Mouse (Mus musculus) CH12.LX (cell line): ENCODE data around the gene Eya4. TPM values are rescaled to one million over a fixed set of nuclear protein-coding genes. Genes with fewer than 3 reads are reported as not detected.

Source experiments
- DNase-seq: peaks from one replicate; pipeline ENCODE4 v3.0.0-alpha.2; 2013; ENCODE audit errors: extremely low read depth
- H3K27ac ChIP-seq: 2 replicates; pipeline ENCODE4 v1.5.1; 2012; ENCODE audit warnings: low read depth, mild to moderate bottlenecking, control low read depth, moderate library complexity; ENCODE audit not compliant: insufficient read depth
- H3K27me3 ChIP-seq: replicated peaks from 2 replicates; pipeline ENCODE3; 2012; ENCODE audit warnings: inconsistent platforms
- H3K36me3 ChIP-seq, 2 experiments: replicated peaks in 1 of 2; 2 replicates each; pipeline versions ENCODE3 to v1.6.1; 2012; ENCODE audit warnings: inconsistent platforms in 1 of 2, low read length in 1 of 2, mild to moderate bottlenecking in 1 of 2, mixed read lengths in 1 of 2, moderate library complexity in 1 of 2; ENCODE audit not compliant: control insufficient read depth in 1 of 2, insufficient read depth in 1 of 2
- H3K4me1 ChIP-seq, 2 experiments: 2 replicates each; pipeline ENCODE4 v1.6.1; 2012; ENCODE audit warnings: inconsistent platforms in 1 of 2, moderate library complexity in 1 of 2; ENCODE audit not compliant: insufficient read depth in 2 of 2, control insufficient read depth in 1 of 2
- H3K4me2 ChIP-seq: 2 replicates; pipeline ENCODE4 v1.6.1; 2012; ENCODE audit warnings: low read depth, mild to moderate bottlenecking, control low read depth; ENCODE audit not compliant: poor library complexity, insufficient read depth, severe bottlenecking
- H3K4me3 ChIP-seq, 3 experiments: fragments of 150-350 bp in 1 of 3; sonication (generic) in 1 of 3; replicated peaks in 1 of 3; 2 replicates each; pipeline versions ENCODE3 to v1.5.1; 2011 to 2012; ENCODE audit warnings: low read depth in 2 of 3, low read length in 2 of 3, mild to moderate bottlenecking in 2 of 3, moderate library complexity in 2 of 3, control low read depth in 1 of 3, improper control_type of control experiment in 1 of 3, inconsistent platforms in 1 of 3, mixed read lengths in 1 of 3; ENCODE audit not compliant: poor library complexity in 1 of 3
- H3K79me2 ChIP-seq: replicated peaks from 2 replicates; pipeline ENCODE4 v1.6.1; 2012; ENCODE audit warnings: mild to moderate bottlenecking, moderate library complexity; ENCODE audit not compliant: control insufficient read depth, poor library complexity, insufficient read depth, severe bottlenecking; ENCODE audit errors: extremely low read depth
- H3K9ac ChIP-seq: 2 replicates; pipeline ENCODE4 v1.6.1; 2012; ENCODE audit warnings: low read depth, mild to moderate bottlenecking, control low read depth, moderate library complexity; ENCODE audit not compliant: insufficient read depth
- H3K9me3 ChIP-seq: replicated peaks from 2 replicates; pipeline ENCODE3; 2012; ENCODE audit warnings: low read length, inconsistent platforms, mixed read lengths
- BHLHE40 ChIP-seq: IDR thresholded peaks from 2 replicates; pipeline ENCODE4 v1.6.1; 2011; ENCODE audit warnings: mild to moderate bottlenecking, low read depth, low read length, improper control_type of control experiment
- CTCF ChIP-seq, 2 experiments: IDR thresholded peaks in 1 of 2; conservative IDR thresholded peaks in 1 of 2; 2 replicates each; pipeline ENCODE4 v1.5.1; 2011 to 2012; ENCODE audit warnings: low read depth in 2 of 2, low read length in 2 of 2, improper control_type of control experiment in 1 of 2, inconsistent platforms in 1 of 2, mild to moderate bottlenecking in 1 of 2, moderate library complexity in 1 of 2
- ELF1 ChIP-seq: IDR thresholded peaks from 2 replicates; pipeline ENCODE4 v1.6.1; 2014; ENCODE audit warnings: low read depth, mild to moderate bottlenecking, inconsistent platforms, low read length, improper control_type of control experiment
- EP300 ChIP-seq: IDR thresholded peaks from 2 replicates; pipeline ENCODE4 v1.6.1; 2011; ENCODE audit warnings: low read length, improper control_type of control experiment
- GABPA ChIP-seq: IDR thresholded peaks from 2 replicates; pipeline ENCODE4 v1.6.1; 2012; ENCODE audit warnings: low read depth, low read length, improper control_type of control experiment, inconsistent platforms; ENCODE audit not compliant: insufficient replicate concordance
- HCFC1 ChIP-seq: IDR thresholded peaks from 2 replicates; pipeline ENCODE4 v1.6.1; 2012; ENCODE audit warnings: low read depth, mild to moderate bottlenecking, inconsistent platforms, low read length, improper control_type of control experiment
- JUN ChIP-seq: IDR thresholded peaks from 2 replicates; pipeline ENCODE4 v1.6.1; 2011; ENCODE audit warnings: low read depth, mild to moderate bottlenecking, low read length, improper control_type of control experiment, moderate library complexity; ENCODE audit not compliant: insufficient read depth
- JUND ChIP-seq: conservative IDR thresholded peaks from 2 replicates; pipeline ENCODE4 v1.6.1; 2011; ENCODE audit warnings: low read depth, low read length, improper control_type of control experiment
- KAT2A ChIP-seq: IDR thresholded peaks from 2 replicates; pipeline ENCODE4 v1.6.1; 2012; ENCODE audit warnings: low read length, improper control_type of control experiment, inconsistent platforms; ENCODE audit not compliant: insufficient replicate concordance
- MAFK ChIP-seq: IDR thresholded peaks from 2 replicates; pipeline ENCODE4 v1.6.1; 2011; ENCODE audit warnings: low read length, improper control_type of control experiment; ENCODE audit not compliant: insufficient replicate concordance
- MAX ChIP-seq: IDR thresholded peaks from 2 replicates; pipeline ENCODE4 v1.6.1; 2011; ENCODE audit warnings: low read length, improper control_type of control experiment
- MAZ ChIP-seq: IDR thresholded peaks from 2 replicates; pipeline ENCODE4 v1.6.1; 2012; ENCODE audit warnings: low read depth, mild to moderate bottlenecking, inconsistent platforms, low read length, improper control_type of control experiment, moderate library complexity
- MXI1 ChIP-seq: IDR thresholded peaks from 2 replicates; pipeline ENCODE4 v1.6.1; 2011; ENCODE audit warnings: mild to moderate bottlenecking, low read depth, low read length, improper control_type of control experiment
- NELFE ChIP-seq: IDR thresholded peaks from 2 replicates; pipeline ENCODE4 v1.6.1; 2011; ENCODE audit warnings: low read depth, low read length, improper control_type of control experiment
- NRF1 ChIP-seq: IDR thresholded peaks from 2 replicates; pipeline ENCODE4 v1.6.1; 2014; ENCODE audit warnings: low read depth, mild to moderate bottlenecking, inconsistent platforms, low read length, improper control_type of control experiment, moderate library complexity
- POLR2A ChIP-seq: IDR thresholded peaks from 2 replicates; pipeline ENCODE4 v1.6.1; 2011; ENCODE audit warnings: low read depth, mild to moderate bottlenecking, improper control_type of control experiment, low read length
- RAD21 ChIP-seq: IDR thresholded peaks from 2 replicates; pipeline ENCODE4 v1.6.1; 2011; ENCODE audit warnings: low read depth, mild to moderate bottlenecking, low read length, improper control_type of control experiment, moderate library complexity
- SMC3 ChIP-seq: IDR thresholded peaks from 2 replicates; pipeline ENCODE4 v1.6.1; 2011; ENCODE audit warnings: low read depth, low read length, improper control_type of control experiment
- TBP ChIP-seq: conservative IDR thresholded peaks from 2 replicates; pipeline ENCODE4 v1.6.1; 2011; ENCODE audit warnings: low read depth, low read length, improper control_type of control experiment
- TCF12 ChIP-seq: IDR thresholded peaks from 2 replicates; pipeline ENCODE4 v1.6.1; 2014; ENCODE audit warnings: low read depth, mild to moderate bottlenecking, inconsistent platforms, low read length, improper control_type of control experiment
- UBTF ChIP-seq: IDR thresholded peaks from 2 replicates; pipeline ENCODE4 v1.6.1; 2012; ENCODE audit warnings: low read depth, mild to moderate bottlenecking, inconsistent platforms, low read length, improper control_type of control experiment, moderate library complexity
- USF2 ChIP-seq: conservative IDR thresholded peaks from 2 replicates; pipeline ENCODE4 v1.6.1; 2011; ENCODE audit warnings: low read depth, low read length, improper control_type of control experiment
- ZC3H11A ChIP-seq: IDR thresholded peaks from 2 replicates; pipeline ENCODE4 v1.6.1; 2012; ENCODE audit warnings: low read depth, mild to moderate bottlenecking, inconsistent platforms, low read length, improper control_type of control experiment
- ZKSCAN1 ChIP-seq: IDR thresholded peaks from 2 replicates; pipeline ENCODE4 v1.6.1; 2012; ENCODE audit warnings: low read depth, inconsistent platforms, low read length, improper control_type of control experiment, borderline replicate concordance
- ZMIZ1 ChIP-seq: IDR thresholded peaks from 2 replicates; pipeline ENCODE4 v1.6.1; 2012; ENCODE audit warnings: low read depth, mild to moderate bottlenecking, inconsistent platforms, low read length, improper control_type of control experiment
- dilution Hi-C: fragments of 300-500 bp; cut with MboI; formaldehyde crosslinking; loops from 2 replicates; pipeline ENCODE4 v1.14.3; 2020; ENCODE audit warnings: low sequenced_read_pairs; ENCODE audit not compliant: extremely low pct_unique_long_range_greater_than_20kb, extremely low pct_ligation_motif_present
- in situ Hi-C: fragments of 300-500 bp; cut with MboI; formaldehyde crosslinking; loops from 3 replicates; pipeline ENCODE4 v1.14.3; 2019; ENCODE audit warnings: low sequenced_read_pairs, low pct_ligation_motif_present, low pct_unique_long_range_greater_than_20kb, mixed read lengths
- polyA plus RNA-seq: library from polyadenylated mRNA; unstranded; fragments of >175 nt; gene quantifications from 2 replicates; pipeline ENCODE4 v1.2.1, GENCODE M21; 2012; ENCODE audit warnings: low read depth; ENCODE audit not compliant: insufficient read length
- total RNA-seq, 2 experiments: library from RNA; depleted of rRNA; stranded (reverse); fragments of 300-350 nt in 1 of 2; fragments of >200 nt in 1 of 2; gene quantifications; 2 replicates each; pipeline ENCODE4 v1.2.3; 2012 to 2014

Gene Eya4
- total and polyA plus RNA-seq, 3 experiments, result 0.05 to 0.10 TPM; not detected in 1

GRCm38 (mm10) chr10:23363866-23364265 is 13.3 kb upstream of the Eya4 start:
- in situ Hi-C loops, result no loop called here
- no peak overlapping the region for H3K27ac ChIP-seq

GRCm38 (mm10) chr10:23349392-23350010 is 1.1 kb downstream of the Eya4 start:
- dilution Hi-C loops, result no loop called here
- no peaks in the 10 kb centered on the region for H3K27me3 ChIP-seq

More at GRCm38 (mm10) chr10:23363866-23364265, 13.3 kb upstream of the Eya4 start:
- H3K27me3 ChIP-seq, result no peaks in the 10 kb centered on the region
- no peak for DNase-seq
- dilution Hi-C loops, result no loop called here
- H3K4me3 ChIP-seq, result no peak overlapping the region
- no peaks in the 10 kb centered on the region for H3K9me3 ChIP-seq
- no peaks in the 10 kb centered on the region for H3K36me3 ChIP-seq
- TF ChIP-seq ZC3H11A, result no peak
- TF ChIP-seq SMC3, result no peak
- no peak for TF ChIP-seq BHLHE40
- TF ChIP-seq NELFE, result no peak
- no peak for TF ChIP-seq RAD21
- TF ChIP-seq, all 38 proteins: peak for 0
- Histone ChIP-seq H3K4me1 (no peaks in the 10 kb centered on the region), H3K79me2 (no peaks in the 10 kb centered on the region), H3K9ac (no peak overlapping the region), H3K4me2 (no peak overlapping the region)

GRCm38 (mm10) chr10:23348893-23349391 is 1.6 kb downstream of the Eya4 start:
- Histone ChIP-seq H3K9ac (no peak overlapping the region), H3K4me1 (no peaks in the 10 kb centered on the region), H3K4me2 (no peak overlapping the region), H3K36me3 (no peaks in the 10 kb centered on the region), H3K4me3 (no peak overlapping the region)
- dilution Hi-C loops, result no loop called here
- DNase-seq, result no peak
- in situ Hi-C loops, result no loop called here
- TF ChIP-seq TCF12 (no peak), TBP (no peak), ZKSCAN1 (no peak), MAFK (no peak), JUND (no peak), CTCF (conservative IDR thresholded peaks at IDR 0.05 in 1 of 2, IDR thresholded peaks at IDR 0.05 in 1 of 2; ENCODE audit: low read depth in 2 of 2, low read length in 2 of 2) (no peak), SMC3 (no peak), MAX (no peak), MAZ (no peak), USF2 (no peak)
- TF ChIP-seq, all 38 proteins: peak for 0
- Histone ChIP-seq H3K27me3 (no peaks in the 10 kb centered on the region), H3K9me3 (peaks cover 10% of the 10 kb centered on the region), H3K79me2 (no peaks in the 10 kb centered on the region), H3K27ac (no peak overlapping the region)

More at GRCm38 (mm10) chr10:23349392-23350010, 1.1 kb downstream of the Eya4 start:
- Histone ChIP-seq H3K36me3 (no peaks in the 10 kb centered on the region), H3K27ac (no peak overlapping the region), H3K79me2 (no peaks in the 10 kb centered on the region), H3K4me1 (no peaks in the 10 kb centered on the region), H3K4me2 (no peak overlapping the region), H3K9ac (no peak overlapping the region), H3K9me3 (peaks cover 10% of the 10 kb centered on the region), H3K4me3 (no peak overlapping the region)
- no peak for TF ChIP-seq USF2
- TF ChIP-seq KAT2A, result no peak
- TF ChIP-seq UBTF, result no peak
- no peak for TF ChIP-seq POLR2A
- TF ChIP-seq EP300, result no peak
- no peak for TF ChIP-seq NELFE
- no peak for TF ChIP-seq MAX
- TF ChIP-seq MAFK, result no peak
- no peak for TF ChIP-seq MXI1
- no peak for TF ChIP-seq HCFC1
- TF ChIP-seq GABPA, result no peak
- TF ChIP-seq NRF1, result no peak
- no peak for TF ChIP-seq ZMIZ1
- TF ChIP-seq ELF1, result no peak
- TF ChIP-seq JUN, result no peak
- DNase-seq, result no peak
- in situ Hi-C loops, result no loop called here
